Mouse (Mus musculus) heart, adult 18-20 months (tissue): ENCODE data around the gene Siglecg. TPM values are rescaled to one million over a fixed set of nuclear protein-coding genes. Genes with fewer than 3 reads are reported as not detected.

Experiments used
- DNase-seq, 2 experiments: peaks; one replicate each; pipeline ENCODE4 v3.0.0; 2021 to 2022; ENCODE audit warnings: mixed read lengths in 1 of 2
- microRNA-seq, 2 experiments: library from miRNA; unstranded; fragments of <30 nt; microRNA quantifications; one replicate each; pipeline ENCODE4 v1.2.0; 2022
- total RNA-seq, 2 experiments: library from RNA; stranded (reverse); gene quantifications; 2 replicates each; pipeline ENCODE4 v1.2.3; 2021

Siglecg gene
- total RNA-seq, 2 experiments from 2014 or later: 0.15 to 1.2 TPM

- DNase-seq: no peak
Observed at GRCm38 (mm10) chr7:43442684-43443083, 34.7 kb downstream of the Siglecg start.

GRCm38 (mm10) chr7:43443126-43443916 is 35.3 kb downstream of the Siglecg start:
- DNase-seq: peak; percentile 90 to 93

GRCm38 (mm10) chr7:43443917-43444293 is 35.9 kb downstream of the Siglecg start, which contains the start of the genes Etfb and Gm45233:
Etfb (plus strand) TSS chr7:43444083.
Gm45233 (plus strand) TSS chr7:43444128.
- peak; percentile 96 to 99 for DNase-seq

GRCm38 (mm10) chr7:43447801-43448200 is 39.8 kb downstream of the Siglecg start:
- DNase-seq: no peak

- DNase-seq: peak; percentile 40 to 59
Observed at GRCm38 (mm10) chr7:43448246-43448645, 40.2 kb downstream of the Siglecg start.

- no peak for DNase-seq
Observed at GRCm38 (mm10) chr7:43449811-43450210, 41.8 kb downstream of the Siglecg start.

GRCm38 (mm10) chr7:43451726-43452125 is 43.7 kb downstream of the Siglecg start:
- DNase-seq: no peak

- no peak for DNase-seq
Observed at GRCm38 (mm10) chr7:43452609-43453008, 44.6 kb downstream of the Siglecg start.

- no peak for DNase-seq
Observed at GRCm38 (mm10) chr7:43453599-43454355, 45.8 kb downstream of the Siglecg start.

GRCm38 (mm10) chr7:43454371-43454770 is 46.4 kb downstream of the Siglecg start:
- no peak for DNase-seq

- no peak for DNase-seq
Observed at GRCm38 (mm10) chr7:43462851-43463250, 54.8 kb downstream of the Siglecg start, which contains the start of gene Vsig10l. Vsig10l (plus strand) TSS chr7:43463151.

- DNase-seq: no peak
Observed at GRCm38 (mm10) chr7:43463976-43464375, 56.0 kb downstream of the Siglecg start.

GRCm38 (mm10) chr7:43464864-43465343 is 56.9 kb downstream of the Siglecg start:
- no peak for DNase-seq

- peak; percentile 92 to 94 for DNase-seq
Observed at GRCm38 (mm10) chr7:43465344-43466098, 57.5 kb downstream of the Siglecg start.

GRCm38 (mm10) chr7:43466099-43466694 is 58.2 kb downstream of the Siglecg start:
- peak; percentile 84 to 87 for DNase-seq

Small RNAs within 50 kb of the gene (microRNA-seq; reads per million reads assigned to microRNA genes)
- 4.3 to 6.8 reads per million in 2 experiments for gene Mir7051

Other genes starting within 250 kb of the Siglecg start
- 10 to 100 TPM; 12.8 to 16.2 TPM for gene Zfp715, start 94.9 kb upstream of the Siglecg start, total RNA-seq
- not detected for gene Siglecf, start 56.9 kb upstream of the Siglecg start, total RNA-seq
- not detected for gene Lim2, start 19.5 kb downstream of the Siglecg start, total RNA-seq
- 1 to 10 TPM; 1.1 to 2.2 TPM for gene Nkg7, start 28.9 kb downstream of the Siglecg start, total RNA-seq
- gene Cldnd2, start 32.6 kb downstream of the Siglecg start, total RNA-seq: not detected
- gene Etfb, start 35.9 kb downstream of the Siglecg start, total RNA-seq: 1,000 to 10,000 TPM; 1,290 to 1,427 TPM
- under 1 TPM in 1 of 2 experiments, not detected in 1; 0.60 TPM for gene Gm45233, start 35.9 kb downstream of the Siglecg start, total RNA-seq
- 1 to 10 TPM in 1 of 2 experiments, under 1 TPM in 1; 0.69 to 1.3 TPM for gene Vsig10l, start 54.9 kb downstream of the Siglecg start, total RNA-seq
- under 1 TPM in 1 of 2 experiments, not detected in 1; 0.36 TPM for gene Iglon5, start 81.9 kb downstream of the Siglecg start, total RNA-seq
- gene 4931406B18Rik, start 97.7 kb downstream of the Siglecg start, total RNA-seq: not detected
- 1 to 10 TPM; 2.3 to 3.0 TPM for gene Cd33, start 136.2 kb downstream of the Siglecg start, total RNA-seq
- gene Zfp658, start 154.1 kb downstream of the Siglecg start, total RNA-seq: under 1 TPM; 0.79 to 0.85 TPM
- 1 to 10 TPM; 4.4 to 8.2 TPM for gene Zfp719, start 171.4 kb downstream of the Siglecg start, total RNA-seq
- gene Zfp819, start 199.0 kb downstream of the Siglecg start, total RNA-seq: not detected
- gene Ceacam18, start 226.5 kb downstream of the Siglecg start, total RNA-seq: not detected